Mouse (Mus musculus) monocyte, adult 2 months (primary cell): ENCODE measurements around the gene St5.

ENCODE experiments used
- DNase-seq, 2 experiments: peaks; one replicate each; pipeline ENCODE4 v3.0.0; 2022; ENCODE audit warnings: low spot score in 2 of 2, low read depth in 1 of 2

The St5 gene

GRCm38 (mm10) chr7:109507119-109507518 is 196.3 kb downstream of the St5 start:
- DNase-seq, result no peak

- DNase-seq, result no peak
Measured at GRCm38 (mm10) chr7:109497507-109497906, 205.9 kb downstream of the St5 start.

GRCm38 (mm10) chr7:109493319-109494316 is 209.8 kb downstream of the St5 start:
- no peak for DNase-seq

GRCm38 (mm10) chr7:109492616-109493318 is 210.6 kb downstream of the St5 start:
- no peak for DNase-seq

- no peak for DNase-seq
Measured at GRCm38 (mm10) chr7:109484221-109484620, 219.2 kb downstream of the St5 start.

GRCm38 (mm10) chr7:109480765-109481197 is 222.6 kb downstream of the St5 start:
- no peak for DNase-seq

GRCm38 (mm10) chr7:109477926-109478325 is 225.5 kb downstream of the St5 start:
- no peak for DNase-seq
